Mouse (Mus musculus) limb, embryonic 10.5 days (tissue): ENCODE results near the gene Pcdh7. TPM values are rescaled to one million over a fixed set of nuclear protein-coding genes. Genes with fewer than 3 reads are reported as not detected.
A peak's percentile ranks its signal among the peaks of the same experiment; 100 is the strongest.

Experiments used
- DNase-seq: peaks from one replicate; pipeline ENCODE4 v3.0.0-alpha.2; 2017; ENCODE audit warnings: low spot score
- H3K27ac ChIP-seq: fragments of 300-500 bp; sonication (generic); 2 replicates; pipeline ENCODE4 v1.5.1; 2016; ENCODE audit warnings: mild to moderate bottlenecking
- H3K27me3 ChIP-seq: fragments of 300-500 bp; sonication (generic); 2 replicates; pipeline ENCODE4 v1.6.1; 2016; ENCODE audit warnings: low read depth, mild to moderate bottlenecking; ENCODE audit not compliant: poor library complexity, severe bottlenecking
- H3K36me3 ChIP-seq: fragments of 300-500 bp; sonication (generic); 2 replicates; pipeline ENCODE4 v1.6.1; 2016; ENCODE audit warnings: mild to moderate bottlenecking, moderate library complexity
- H3K4me1 ChIP-seq: fragments of 300-500 bp; sonication (generic); 2 replicates; pipeline ENCODE4 v1.6.1; 2016
- H3K4me3 ChIP-seq: fragments of 300-500 bp; sonication (generic); 2 replicates; pipeline ENCODE4 v1.5.1; 2016; ENCODE audit warnings: mild to moderate bottlenecking, moderate library complexity
- H3K9me3 ChIP-seq: fragments of 300-500 bp; sonication (generic); replicated peaks from 2 replicates; pipeline ENCODE4 v1.6.1; 2016; ENCODE audit warnings: mild to moderate bottlenecking
- WGBS: fragments of 180-500 bp; shearing (Covaris S2); methylation state at CpG from one replicate; pipeline ENCODE4 v1.1.7; 2016; 5-methylcytosine and 5-hydroxymethylcytosine counted together
- polyA plus RNA-seq: library from polyadenylated mRNA; unstranded; fragments of >200 nt; fragmentation: Nextera tagmentation; extraction: Ambion mirVana; gene quantifications from 2 replicates; pipeline ENCODE4 v1.2.1, GENCODE M21; 2016

Pcdh7 gene
- polyA plus RNA-seq, 1 experiment from 2014 or later, result 6.0 TPM

- peaks cover 44% of the 10 kb centered on the region for H3K4me1 ChIP-seq
- peak; percentile 47 for DNase-seq
- no peaks in the 10 kb centered on the region for H3K9me3 ChIP-seq
- H3K4me3 ChIP-seq, result peak overlapping the region; percentile 62
- H3K36me3 ChIP-seq, result no peaks in the 10 kb centered on the region
- H3K27ac ChIP-seq, result peak overlapping the region; percentile 90; the same call in 1 of the 2 replicates
- H3K27me3 ChIP-seq, result peaks cover 31% of the 10 kb centered on the region
- WGBS, result 4% methylated on average over 34 of the region's 34 CpGs
Observed at GRCm38 (mm10) chr5:57720206-57720880, 2.6 kb downstream of the Pcdh7 start.

GRCm38 (mm10) chr5:57721148-57721712 lies 3.5 kb downstream of the Pcdh7 start:
- Histone ChIP-seq H3K4me3 (peak overlapping the region; percentile 62), H3K36me3 (no peaks in the 10 kb centered on the region), H3K4me1 (peaks cover 44% of the 10 kb centered on the region), H3K27me3 (peaks cover 31% of the 10 kb centered on the region), H3K27ac (no peak overlapping the region), H3K9me3 (no peaks in the 10 kb centered on the region)
- WGBS, result 41% methylated on average over 8 of the region's 8 CpGs
- DNase-seq, result no peak

GRCm38 (mm10) chr5:57721927-57722326 lies 4.2 kb downstream of the Pcdh7 start:
- DNase-seq, result peak; percentile 29
- Histone ChIP-seq H3K27me3 (peaks cover 31% of the 10 kb centered on the region), H3K4me3 (peak overlapping the region; percentile 62), H3K9me3 (no peaks in the 10 kb centered on the region), H3K27ac (no peak overlapping the region), H3K4me1 (peaks cover 43% of the 10 kb centered on the region), H3K36me3 (no peaks in the 10 kb centered on the region)
- 14% methylated on average over 6 of the region's 6 CpGs for WGBS

GRCm38 (mm10) chr5:57733451-57733850 lies 15.7 kb downstream of the Pcdh7 start:
- WGBS, result 13% methylated on average over 1 of the region's 1 CpGs

GRCm38 (mm10) chr5:57735723-57736122 lies 18.0 kb downstream of the Pcdh7 start:
- 83% methylated on average over 6 of the region's 6 CpGs for WGBS
- no peaks in the 10 kb centered on the region for H3K36me3 ChIP-seq
- H3K27me3 ChIP-seq, result no peaks in the 10 kb centered on the region
- no peaks in the 10 kb centered on the region for H3K4me1 ChIP-seq
- no peak overlapping the region for H3K4me3 ChIP-seq
- DNase-seq, result no peak
- H3K27ac ChIP-seq, result no peak overlapping the region
- H3K9me3 ChIP-seq, result no peaks in the 10 kb centered on the region

More at GRCm38 (mm10) chr5:57733451-57733850, 15.7 kb downstream of the Pcdh7 start:
- H3K27me3 ChIP-seq, result no peaks in the 10 kb centered on the region
- no peak overlapping the region for H3K27ac ChIP-seq
- no peaks in the 10 kb centered on the region for H3K4me1 ChIP-seq
- no peak for DNase-seq
- H3K9me3 ChIP-seq, result no peaks in the 10 kb centered on the region
- no peak overlapping the region for H3K4me3 ChIP-seq
- no peaks in the 10 kb centered on the region for H3K36me3 ChIP-seq

GRCm38 (mm10) chr5:57742924-57743323 lies 25.2 kb downstream of the Pcdh7 start:
- Histone ChIP-seq H3K4me1 (peaks cover 3% of the 10 kb centered on the region), H3K4me3 (no peak overlapping the region), H3K27ac (no peak overlapping the region), H3K9me3 (no peaks in the 10 kb centered on the region), H3K36me3 (no peaks in the 10 kb centered on the region), H3K27me3 (no peaks in the 10 kb centered on the region)
- 27% methylated on average over 6 of the region's 6 CpGs for WGBS
- no peak for DNase-seq

- no peak overlapping the region for H3K4me3 ChIP-seq
- no peaks in the 10 kb centered on the region for H3K36me3 ChIP-seq
- H3K27ac ChIP-seq, result no peak overlapping the region
- no peaks in the 10 kb centered on the region for H3K27me3 ChIP-seq
- H3K9me3 ChIP-seq, result no peaks in the 10 kb centered on the region
- peaks cover 3% of the 10 kb centered on the region for H3K4me1 ChIP-seq
- no peak for DNase-seq
- 84% methylated on average over 2 of the region's 2 CpGs for WGBS
Observed at GRCm38 (mm10) chr5:57743956-57744661, 26.3 kb downstream of the Pcdh7 start.

- H3K9me3 ChIP-seq, result no peaks in the 10 kb centered on the region
- 80% methylated on average over 1 of the region's 1 CpGs for WGBS
- no peak overlapping the region for H3K27ac ChIP-seq
- no peak overlapping the region for H3K4me3 ChIP-seq
- H3K4me1 ChIP-seq, result peaks cover 3% of the 10 kb centered on the region
- no peaks in the 10 kb centered on the region for H3K27me3 ChIP-seq
- DNase-seq, result no peak
- no peaks in the 10 kb centered on the region for H3K36me3 ChIP-seq
Observed at GRCm38 (mm10) chr5:57745879-57746278, 28.1 kb downstream of the Pcdh7 start.

GRCm38 (mm10) chr5:57750320-57750719 lies 32.6 kb downstream of the Pcdh7 start:
- Histone ChIP-seq H3K4me1 (no peaks in the 10 kb centered on the region), H3K36me3 (no peaks in the 10 kb centered on the region), H3K4me3 (no peak overlapping the region), H3K9me3 (no peaks in the 10 kb centered on the region), H3K27ac (no peak overlapping the region), H3K27me3 (no peaks in the 10 kb centered on the region)
- WGBS, result 92% methylated on average over 1 of the region's 1 CpGs
- no peak for DNase-seq

GRCm38 (mm10) chr5:57755791-57756190 lies 38.0 kb downstream of the Pcdh7 start:
- no peaks in the 10 kb centered on the region for H3K36me3 ChIP-seq
- no peaks in the 10 kb centered on the region for H3K9me3 ChIP-seq
- H3K27ac ChIP-seq, result no peak overlapping the region
- DNase-seq, result no peak
- H3K4me1 ChIP-seq, result peaks cover 21% of the 10 kb centered on the region
- 11% methylated on average over 1 of the region's 1 CpGs for WGBS
- H3K4me3 ChIP-seq, result no peak overlapping the region
- no peaks in the 10 kb centered on the region for H3K27me3 ChIP-seq

GRCm38 (mm10) chr5:57756726-57757424 lies 39.1 kb downstream of the Pcdh7 start:
- H3K9me3 ChIP-seq, result no peaks in the 10 kb centered on the region
- no peaks in the 10 kb centered on the region for H3K36me3 ChIP-seq
- no peak overlapping the region for H3K4me3 ChIP-seq
- H3K4me1 ChIP-seq, result peaks cover 21% of the 10 kb centered on the region
- no peak for DNase-seq
- WGBS, result 52% methylated on average over 4 of the region's 4 CpGs
- H3K27ac ChIP-seq, result peak overlapping the region; percentile 61; the same call in 1 of the 2 replicates
- no peaks in the 10 kb centered on the region for H3K27me3 ChIP-seq

GRCm38 (mm10) chr5:57757436-57757898 lies 39.7 kb downstream of the Pcdh7 start:
- no peaks in the 10 kb centered on the region for H3K36me3 ChIP-seq
- peak overlapping the region; percentile 61; the same call in 1 of the 2 replicates for H3K27ac ChIP-seq
- H3K4me1 ChIP-seq, result peaks cover 21% of the 10 kb centered on the region
- no peak overlapping the region for H3K4me3 ChIP-seq
- 45% methylated on average over 4 of the region's 4 CpGs for WGBS
- no peaks in the 10 kb centered on the region for H3K27me3 ChIP-seq
- H3K9me3 ChIP-seq, result no peaks in the 10 kb centered on the region
- no peak for DNase-seq
